Mouse (Mus musculus): ENCODE data around the gene Sema5a.

GRCm38 (mm10) chr15:32257340-32257739 is 12.7 kb downstream of the Sema5a start:
- no peak for TF ChIP-seq GATA1 (IDR thresholded peaks at IDR 0.05; ENCODE audit: low read length)
- TF ChIP-seq TAL1 (IDR thresholded peaks at IDR 0.05; ENCODE audit: low read length) = no peak
